Mouse (Mus musculus): ENCODE measurements around the gene Foxp1.

GRCm38 (mm10) chr6:99520676-99521037 is 1.9 kb downstream of the Foxp1 start:
- no peak for TF ChIP-seq EP300 (IDR thresholded peaks at IDR 0.05)
- no peak for TF ChIP-seq CTCF (IDR thresholded peaks at IDR 0.05)
